Mouse (Mus musculus): ENCODE data around the gene Supt4a.

Supt4a gene

GRCm38 (mm10) chr11:87737175-87737740 lies at the start of gene Supt4a:
Gene Supt4a, plus strand, starts transcription at chr11:87737552.
- DNase-seq (ENCODE audit: low read depth, low spot score) = peak; percentile 91

GRCm38 (mm10) chr11:87688478-87689203 lies 48.7 kb upstream of the Supt4a start:
- no peak for DNase-seq (ENCODE audit: low read depth, low spot score)

- DNase-seq (ENCODE audit: low read depth, low spot score) = no peak
Observed at GRCm38 (mm10) chr11:87689402-87689808, 47.9 kb upstream of the Supt4a start.

- no peak for DNase-seq (ENCODE audit: low read depth, low spot score)
Observed at GRCm38 (mm10) chr11:87690054-87690740, 47.2 kb upstream of the Supt4a start.

GRCm38 (mm10) chr11:87697131-87697682 lies 40.1 kb upstream of the Supt4a start:
- DNase-seq (ENCODE audit: low read depth, low spot score) = no peak

GRCm38 (mm10) chr11:87698126-87698525 lies 39.2 kb upstream of the Supt4a start:
- DNase-seq (ENCODE audit: low read depth, low spot score) = no peak

- no peak for DNase-seq (ENCODE audit: low read depth, low spot score)
Observed at GRCm38 (mm10) chr11:87701108-87701507, 36.2 kb upstream of the Supt4a start.

GRCm38 (mm10) chr11:87701877-87702620 lies 35.3 kb upstream of the Supt4a start:
- DNase-seq (ENCODE audit: low read depth, low spot score) = no peak

GRCm38 (mm10) chr11:87703654-87704053 lies 33.7 kb upstream of the Supt4a start:
- DNase-seq (ENCODE audit: low read depth, low spot score) = no peak

GRCm38 (mm10) chr11:87704289-87704688 lies 33.1 kb upstream of the Supt4a start:
- DNase-seq (ENCODE audit: low read depth, low spot score) = no peak

- peak; percentile 5 for DNase-seq (ENCODE audit: low read depth, low spot score)
Observed at GRCm38 (mm10) chr11:87707570-87707969, 29.8 kb upstream of the Supt4a start.

GRCm38 (mm10) chr11:87708979-87709378 lies 28.4 kb upstream of the Supt4a start:
- no peak for DNase-seq (ENCODE audit: low read depth, low spot score)

GRCm38 (mm10) chr11:87709513-87710261 lies 27.7 kb upstream of the Supt4a start:
- DNase-seq (ENCODE audit: low read depth, low spot score) = no peak

GRCm38 (mm10) chr11:87710262-87710615 lies 27.1 kb upstream of the Supt4a start:
- DNase-seq (ENCODE audit: low read depth, low spot score) = no peak

- DNase-seq (ENCODE audit: low read depth, low spot score) = no peak
Observed at GRCm38 (mm10) chr11:87712188-87712587, 25.2 kb upstream of the Supt4a start.

GRCm38 (mm10) chr11:87715999-87716398 lies 21.4 kb upstream of the Supt4a start:
- no peak for DNase-seq (ENCODE audit: low read depth, low spot score)

- no peak for DNase-seq (ENCODE audit: low read depth, low spot score)
Observed at GRCm38 (mm10) chr11:87719526-87719925, 17.8 kb upstream of the Supt4a start.

- DNase-seq (ENCODE audit: low read depth, low spot score) = no peak
Observed at GRCm38 (mm10) chr11:87720324-87720723, 17.0 kb upstream of the Supt4a start.

GRCm38 (mm10) chr11:87720839-87721238 lies 16.5 kb upstream of the Supt4a start:
- DNase-seq (ENCODE audit: low read depth, low spot score) = no peak

GRCm38 (mm10) chr11:87722168-87722567 lies 15.2 kb upstream of the Supt4a start:
- DNase-seq (ENCODE audit: low read depth, low spot score) = no peak

- DNase-seq (ENCODE audit: low read depth, low spot score) = no peak
Observed at GRCm38 (mm10) chr11:87722891-87723290, 14.5 kb upstream of the Supt4a start.

Measured in 3T3-L1 (cell line).